Mouse (Mus musculus): ENCODE data around the gene Rbm4. TPM values are rescaled to one million over a fixed set of nuclear protein-coding genes. Genes with fewer than 3 reads are reported as not detected.

The Rbm4 gene
- polyA plus RNA-seq, 1 experiment from 2014 or later, result 67.2 TPM

- H3K36me3 ChIP-seq (ENCODE audit: control insufficient read depth, insufficient read depth, low read length), result peaks cover 67% of the 10 kb centered on the region
- no peaks in the 10 kb centered on the region for H3K27me3 ChIP-seq (replicated peaks; ENCODE audit: control insufficient read depth, insufficient read depth, low read length)
- H3K9me3 ChIP-seq (ENCODE audit: control insufficient read depth, low read length), result no peaks in the 10 kb centered on the region
- WGBS, result 86% methylated on average over 10 of the region's 10 CpGs
- no peak overlapping the region for H3K4me2 ChIP-seq (ENCODE audit: low read length)
- H3K4me1 ChIP-seq (ENCODE audit: control insufficient read depth, insufficient read depth, low read depth, low read length), result no peaks in the 10 kb centered on the region
- no peak overlapping the region for H3K4me3 ChIP-seq (ENCODE audit: low read length)
- no peak overlapping the region for H3K27ac ChIP-seq (ENCODE audit: low read depth, low read length)
- no peak for ATAC-seq
- no peak overlapping the region for H3K9ac ChIP-seq (ENCODE audit: low read depth, low read length)
Measured at GRCm38 (mm10) chr19:4748493-4748892, 45.2 kb downstream of the Rbm4 start.

- no peak overlapping the region for H3K9ac ChIP-seq (ENCODE audit: low read depth, low read length)
- peaks cover 70% of the 10 kb centered on the region for H3K36me3 ChIP-seq (ENCODE audit: control insufficient read depth, insufficient read depth, low read length)
- H3K4me2 ChIP-seq (ENCODE audit: low read length), result no peak overlapping the region
- 90% methylated on average over 9 of the region's 9 CpGs for WGBS
- no peak overlapping the region for H3K4me3 ChIP-seq (ENCODE audit: low read length)
- no peak for ATAC-seq
- H3K27me3 ChIP-seq (replicated peaks; ENCODE audit: control insufficient read depth, insufficient read depth, low read length), result no peaks in the 10 kb centered on the region
- H3K27ac ChIP-seq (ENCODE audit: low read depth, low read length), result no peak overlapping the region
- H3K9me3 ChIP-seq (ENCODE audit: control insufficient read depth, low read length), result no peaks in the 10 kb centered on the region
- no peaks in the 10 kb centered on the region for H3K4me1 ChIP-seq (ENCODE audit: control insufficient read depth, insufficient read depth, low read depth, low read length)
Measured at GRCm38 (mm10) chr19:4747631-4748312, 45.9 kb downstream of the Rbm4 start.

GRCm38 (mm10) chr19:4746611-4747010, 47.1 kb downstream of the Rbm4 start:
- Histone ChIP-seq H3K36me3 (ENCODE audit: control insufficient read depth, insufficient read depth, low read length) (peaks cover 72% of the 10 kb centered on the region), H3K27ac (ENCODE audit: low read depth, low read length) (no peak overlapping the region), H3K4me1 (ENCODE audit: control insufficient read depth, insufficient read depth, low read depth, low read length) (no peaks in the 10 kb centered on the region), H3K4me3 (ENCODE audit: low read length) (no peak overlapping the region), H3K9ac (ENCODE audit: low read depth, low read length) (no peak overlapping the region), H3K4me2 (ENCODE audit: low read length) (no peak overlapping the region), H3K27me3 (replicated peaks; ENCODE audit: control insufficient read depth, insufficient read depth, low read length) (no peaks in the 10 kb centered on the region), H3K9me3 (ENCODE audit: control insufficient read depth, low read length) (no peaks in the 10 kb centered on the region)
- ATAC-seq, result no peak
- 83% methylated on average over 14 of the region's 14 CpGs for WGBS

- H3K9me3 ChIP-seq (ENCODE audit: control insufficient read depth, low read length), result no peaks in the 10 kb centered on the region
- H3K4me1 ChIP-seq (ENCODE audit: control insufficient read depth, insufficient read depth, low read depth, low read length), result no peaks in the 10 kb centered on the region
- WGBS, result 89% methylated on average over 10 of the region's 10 CpGs
- peaks cover 71% of the 10 kb centered on the region for H3K36me3 ChIP-seq (ENCODE audit: control insufficient read depth, insufficient read depth, low read length)
- H3K9ac ChIP-seq (ENCODE audit: low read depth, low read length), result no peak overlapping the region; the same call in 1 of the 2 replicates
- no peaks in the 10 kb centered on the region for H3K27me3 ChIP-seq (replicated peaks; ENCODE audit: control insufficient read depth, insufficient read depth, low read length)
- no peak for ATAC-seq
- no peak overlapping the region for H3K4me3 ChIP-seq (ENCODE audit: low read length)
- H3K4me2 ChIP-seq (ENCODE audit: low read length), result no peak overlapping the region
- no peak overlapping the region for H3K27ac ChIP-seq (ENCODE audit: low read depth, low read length)
Measured at GRCm38 (mm10) chr19:4745681-4746080, 48.0 kb downstream of the Rbm4 start.

GRCm38 (mm10) chr19:4745057-4745456, 48.6 kb downstream of the Rbm4 start:
- H3K4me2 ChIP-seq (ENCODE audit: low read length), result no peak overlapping the region
- H3K36me3 ChIP-seq (ENCODE audit: control insufficient read depth, insufficient read depth, low read length), result peaks cover 74% of the 10 kb centered on the region
- no peaks in the 10 kb centered on the region for H3K4me1 ChIP-seq (ENCODE audit: control insufficient read depth, insufficient read depth, low read depth, low read length)
- WGBS, result 60% methylated on average over 9 of the region's 9 CpGs
- H3K4me3 ChIP-seq (ENCODE audit: low read length), result no peak overlapping the region
- no peaks in the 10 kb centered on the region for H3K9me3 ChIP-seq (ENCODE audit: control insufficient read depth, low read length)
- no peak overlapping the region for H3K27ac ChIP-seq (ENCODE audit: low read depth, low read length)
- no peaks in the 10 kb centered on the region for H3K27me3 ChIP-seq (replicated peaks; ENCODE audit: control insufficient read depth, insufficient read depth, low read length)
- no peak overlapping the region for H3K9ac ChIP-seq (ENCODE audit: low read depth, low read length)
- ATAC-seq, result no peak

- ATAC-seq, result no peak
- Histone ChIP-seq H3K36me3 (ENCODE audit: control insufficient read depth, insufficient read depth, low read length) (peaks cover 74% of the 10 kb centered on the region), H3K9me3 (ENCODE audit: control insufficient read depth, low read length) (no peaks in the 10 kb centered on the region), H3K4me1 (ENCODE audit: control insufficient read depth, insufficient read depth, low read depth, low read length) (no peaks in the 10 kb centered on the region), H3K9ac (ENCODE audit: low read depth, low read length) (no peak overlapping the region), H3K4me2 (ENCODE audit: low read length) (no peak overlapping the region), H3K4me3 (ENCODE audit: low read length) (no peak overlapping the region), H3K27ac (ENCODE audit: low read depth, low read length) (no peak overlapping the region), H3K27me3 (replicated peaks; ENCODE audit: control insufficient read depth, insufficient read depth, low read length) (no peaks in the 10 kb centered on the region)
- WGBS, result 88% methylated on average over 14 of the region's 14 CpGs
Measured at GRCm38 (mm10) chr19:4744026-4744425, 49.7 kb downstream of the Rbm4 start.

GRCm38 (mm10) chr19:4743524-4743923, 50.2 kb downstream of the Rbm4 start:
- no peak overlapping the region for H3K27ac ChIP-seq (ENCODE audit: low read depth, low read length)
- no peak for ATAC-seq
- H3K27me3 ChIP-seq (replicated peaks; ENCODE audit: control insufficient read depth, insufficient read depth, low read length), result no peaks in the 10 kb centered on the region
- no peak overlapping the region for H3K4me3 ChIP-seq (ENCODE audit: low read length)
- no peaks in the 10 kb centered on the region for H3K9me3 ChIP-seq (ENCODE audit: control insufficient read depth, low read length)
- WGBS, result 40% methylated on average over 5 of the region's 5 CpGs
- H3K9ac ChIP-seq (ENCODE audit: low read depth, low read length), result no peak overlapping the region
- H3K4me1 ChIP-seq (ENCODE audit: control insufficient read depth, insufficient read depth, low read depth, low read length), result no peaks in the 10 kb centered on the region
- no peak overlapping the region for H3K4me2 ChIP-seq (ENCODE audit: low read length)
- H3K36me3 ChIP-seq (ENCODE audit: control insufficient read depth, insufficient read depth, low read length), result peaks cover 73% of the 10 kb centered on the region

GRCm38 (mm10) chr19:4742229-4742628, 51.5 kb downstream of the Rbm4 start:
- Histone ChIP-seq H3K4me3 (ENCODE audit: low read length) (no peak overlapping the region), H3K9ac (ENCODE audit: low read depth, low read length) (no peak overlapping the region), H3K27ac (ENCODE audit: low read depth, low read length) (no peak overlapping the region), H3K4me1 (ENCODE audit: control insufficient read depth, insufficient read depth, low read depth, low read length) (no peaks in the 10 kb centered on the region), H3K27me3 (replicated peaks; ENCODE audit: control insufficient read depth, insufficient read depth, low read length) (no peaks in the 10 kb centered on the region), H3K4me2 (ENCODE audit: low read length) (no peak overlapping the region), H3K36me3 (ENCODE audit: control insufficient read depth, insufficient read depth, low read length) (peaks cover 72% of the 10 kb centered on the region), H3K9me3 (ENCODE audit: control insufficient read depth, low read length) (no peaks in the 10 kb centered on the region)
- WGBS, result 94% methylated on average over 6 of the region's 6 CpGs
- no peak for ATAC-seq

- Histone ChIP-seq H3K36me3 (ENCODE audit: control insufficient read depth, insufficient read depth, low read length) (peaks cover 70% of the 10 kb centered on the region), H3K9me3 (ENCODE audit: control insufficient read depth, low read length) (no peaks in the 10 kb centered on the region), H3K9ac (ENCODE audit: low read depth, low read length) (no peak overlapping the region), H3K27ac (ENCODE audit: low read depth, low read length) (no peak overlapping the region), H3K4me2 (ENCODE audit: low read length) (no peak overlapping the region), H3K4me3 (ENCODE audit: low read length) (no peak overlapping the region), H3K27me3 (replicated peaks; ENCODE audit: control insufficient read depth, insufficient read depth, low read length) (no peaks in the 10 kb centered on the region), H3K4me1 (ENCODE audit: control insufficient read depth, insufficient read depth, low read depth, low read length) (no peaks in the 10 kb centered on the region)
- 81% methylated on average over 10 of the region's 10 CpGs for WGBS
- ATAC-seq, result no peak
Measured at GRCm38 (mm10) chr19:4741482-4741881, 52.2 kb downstream of the Rbm4 start.
